Mouse (Mus musculus) kidney, embryonic 16.5 days (tissue): ENCODE results near the gene Pitpnc1. TPM values are rescaled to one million over a fixed set of nuclear protein-coding genes. Genes with fewer than 3 reads are reported as not detected.

Experiments used
- ATAC-seq: fragments of 200-750 bp; cut with Nextera tagmentation; 2 replicates; pipeline ENCODE4 v1.8.0; 2017; ENCODE audit warnings: moderate TSS enrichment; ENCODE audit not compliant: low FRiP score, low TSS enrichment
- H3K27ac ChIP-seq: fragments of 300-500 bp; sonication (generic); 2 replicates; pipeline ENCODE4 v1.5.1; 2014; ENCODE audit warnings: low read length
- H3K27me3 ChIP-seq: fragments of 300-500 bp; sonication (generic); 2 replicates; pipeline ENCODE4 v1.6.1; 2014; ENCODE audit warnings: low read length, control low read depth, mixed read lengths; ENCODE audit not compliant: insufficient read depth
- H3K36me3 ChIP-seq: fragments of 300-500 bp; sonication (generic); 2 replicates; pipeline ENCODE4 v1.6.1; 2014; ENCODE audit warnings: low read length, control low read depth, mixed read lengths; ENCODE audit not compliant: insufficient read depth
- H3K4me1 ChIP-seq: fragments of 300-500 bp; sonication (generic); 2 replicates; pipeline ENCODE4 v1.6.1; 2014; ENCODE audit warnings: low read length, control low read depth, mixed read lengths; ENCODE audit not compliant: insufficient read depth
- H3K4me2 ChIP-seq: fragments of 300-500 bp; sonication (generic); replicated peaks from 2 replicates; pipeline ENCODE4 v1.6.1; 2014; ENCODE audit warnings: low read depth, low read length
- H3K4me3 ChIP-seq: fragments of 300-500 bp; sonication (generic); 2 replicates; pipeline ENCODE4 v1.5.1; 2014; ENCODE audit warnings: mild to moderate bottlenecking, low read length
- H3K9ac ChIP-seq: fragments of 300-500 bp; sonication (generic); replicated peaks from 2 replicates; pipeline ENCODE4 v1.6.1; 2014; ENCODE audit warnings: low read length
- H3K9me3 ChIP-seq: fragments of 300-500 bp; sonication (generic); 2 replicates; pipeline ENCODE4 v1.6.1; 2016; ENCODE audit warnings: low read length, control low read depth
- WGBS: fragments of 180-500 bp; shearing (Covaris S2); extraction: QIAGEN DNeasy Blood & Tissue Kit; methylation state at CpG from one replicate; pipeline ENCODE4 v1.1.7; 2014; 5-methylcytosine and 5-hydroxymethylcytosine counted together
- polyA plus RNA-seq: library from polyadenylated mRNA; unstranded; fragments of >200 nt; fragmentation: Nextera tagmentation; extraction: Ambion mirVana; gene quantifications from 2 replicates; pipeline ENCODE4 v1.2.1, GENCODE M21; 2015

Pitpnc1 gene
- polyA plus RNA-seq, 1 experiment from 2014 or later, result 21.5 TPM

GRCm38 (mm10) chr11:107468252-107469030, 2.1 kb downstream of the Pitpnc1 start:
- no peaks in the 10 kb centered on the region for H3K27me3 ChIP-seq
- no peak for ATAC-seq
- H3K27ac ChIP-seq, result peak overlapping the region; percentile 93
- peak overlapping the region; percentile 73 for H3K4me2 ChIP-seq
- H3K4me3 ChIP-seq, result peak overlapping the region; percentile 79
- no peaks in the 10 kb centered on the region for H3K9me3 ChIP-seq
- peaks cover 37% of the 10 kb centered on the region for H3K4me1 ChIP-seq
- H3K9ac ChIP-seq, result peak overlapping the region; percentile 93
- no peaks in the 10 kb centered on the region for H3K36me3 ChIP-seq
- WGBS, result 20% methylated on average over 16 of the region's 16 CpGs

- no peak for ATAC-seq
- Histone ChIP-seq H3K27ac (peak overlapping the region; percentile 70), H3K9ac (no peak overlapping the region), H3K4me1 (peaks cover 39% of the 10 kb centered on the region), H3K4me2 (0 out of 2 replicates have a peak overlapping the region, but pooled peaks have one; percentile 6), H3K4me3 (no peak overlapping the region), H3K36me3 (no peaks in the 10 kb centered on the region), H3K9me3 (no peaks in the 10 kb centered on the region), H3K27me3 (no peaks in the 10 kb centered on the region)
- WGBS, result 56% methylated on average over 6 of the region's 6 CpGs
These were observed 3.7 kb downstream of the Pitpnc1 start for GRCm38 (mm10) chr11:107466611-107467391.

GRCm38 (mm10) chr11:107465969-107466368, 4.5 kb downstream of the Pitpnc1 start:
- H3K9me3 ChIP-seq, result no peaks in the 10 kb centered on the region
- no peak for ATAC-seq
- peaks cover 32% of the 10 kb centered on the region for H3K4me1 ChIP-seq
- no peak overlapping the region for H3K9ac ChIP-seq
- WGBS, result 50% methylated on average over 1 of the region's 1 CpGs
- H3K36me3 ChIP-seq, result no peaks in the 10 kb centered on the region
- H3K4me3 ChIP-seq, result no peak overlapping the region
- H3K27ac ChIP-seq, result peak overlapping the region; percentile 70
- H3K4me2 ChIP-seq, result no peak overlapping the region
- no peaks in the 10 kb centered on the region for H3K27me3 ChIP-seq

DNA sequence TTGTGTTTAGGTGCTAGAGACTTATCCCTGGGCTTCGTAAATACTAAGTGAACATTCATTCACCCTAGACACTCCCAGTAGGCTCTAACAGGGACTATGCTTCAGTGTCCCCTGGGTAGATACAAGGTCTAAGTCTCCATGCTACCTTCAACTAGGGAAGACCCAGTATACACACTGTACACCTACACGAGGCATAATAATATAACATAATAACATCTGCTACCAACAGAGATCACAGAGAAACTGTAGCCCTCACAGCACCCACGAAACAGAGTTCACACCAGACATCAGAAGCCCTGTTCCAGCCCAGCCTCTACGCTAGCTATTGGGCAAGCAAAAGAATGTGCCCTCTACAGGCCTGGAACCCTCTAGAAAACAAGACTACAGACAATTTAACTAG, 5.5 kb downstream of the Pitpnc1 start:
- WGBS, result 93% methylated on average over 4 of the region's 4 CpGs
- no peak overlapping the region for H3K9ac ChIP-seq
- H3K4me1 ChIP-seq, result peaks cover 30% of the 10 kb centered on the region
- H3K27me3 ChIP-seq, result no peaks in the 10 kb centered on the region
- no peak overlapping the region for H3K27ac ChIP-seq
- H3K36me3 ChIP-seq, result no peaks in the 10 kb centered on the region
- no peak overlapping the region for H3K4me2 ChIP-seq
- H3K4me3 ChIP-seq, result no peak overlapping the region
- H3K9me3 ChIP-seq, result no peaks in the 10 kb centered on the region
- ATAC-seq, result no peak

DNA sequence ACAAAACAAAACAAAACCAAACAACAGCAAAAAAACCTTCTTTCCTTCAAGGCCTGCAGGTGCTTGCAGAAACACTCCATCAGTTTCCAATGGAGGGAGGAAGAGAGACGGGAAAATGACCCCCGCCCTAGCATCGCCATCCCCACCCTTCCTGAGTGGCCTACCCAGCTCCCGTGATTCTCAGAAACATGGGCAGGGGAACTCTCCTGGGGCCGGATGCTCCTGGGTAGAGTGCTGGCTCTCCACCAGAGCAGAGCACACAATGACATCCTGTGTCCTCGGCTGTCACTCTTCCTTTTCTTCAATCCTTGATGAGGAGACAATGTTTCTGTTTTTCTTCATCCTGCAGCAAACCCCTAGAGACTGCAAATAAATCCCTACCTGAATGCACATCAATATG, 6.4 kb downstream of the Pitpnc1 start:
- Histone ChIP-seq H3K27ac (peak overlapping the region; percentile 24; the same call in 1 of the 2 replicates), H3K36me3 (no peaks in the 10 kb centered on the region), H3K9ac (no peak overlapping the region), H3K4me1 (peaks cover 30% of the 10 kb centered on the region), H3K4me2 (no peak overlapping the region), H3K27me3 (no peaks in the 10 kb centered on the region), H3K9me3 (no peaks in the 10 kb centered on the region), H3K4me3 (no peak overlapping the region)
- ATAC-seq, result no peak
- 70% methylated on average over 6 of the region's 6 CpGs for WGBS

DNA sequence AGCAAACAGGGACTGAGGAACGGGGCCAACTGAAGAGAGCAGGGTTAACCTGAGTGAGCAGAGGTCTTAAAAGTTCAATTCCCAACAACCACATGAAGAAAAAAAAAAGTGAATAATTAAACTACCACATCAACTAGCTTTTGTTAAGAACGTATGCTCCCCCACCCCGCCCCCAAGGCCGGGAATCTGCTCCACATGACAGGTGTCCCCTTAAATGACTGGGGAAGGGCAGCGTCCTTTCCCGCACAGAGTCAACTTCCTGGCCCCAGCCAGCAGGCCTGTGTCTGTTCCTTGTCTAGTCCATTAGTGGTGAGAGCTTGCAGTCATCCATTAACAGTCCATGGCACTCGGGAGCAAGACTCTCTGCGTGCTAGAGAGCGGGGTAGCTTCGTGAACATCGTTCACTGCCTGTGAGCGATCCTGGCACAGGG, 7.2 kb downstream of the Pitpnc1 start:
- no peak overlapping the region for H3K9ac ChIP-seq
- no peaks in the 10 kb centered on the region for H3K9me3 ChIP-seq
- no peaks in the 10 kb centered on the region for H3K36me3 ChIP-seq
- ATAC-seq, result peak; percentile 65; the same call in 1 of the 2 replicates
- H3K27ac ChIP-seq, result peak overlapping the region; percentile 41
- H3K27me3 ChIP-seq, result no peaks in the 10 kb centered on the region
- 68% methylated on average over 12 of the region's 12 CpGs for WGBS
- H3K4me2 ChIP-seq, result no peak overlapping the region
- no peak overlapping the region for H3K4me3 ChIP-seq
- H3K4me1 ChIP-seq, result peaks cover 28% of the 10 kb centered on the region

- 92% methylated on average over 3 of the region's 3 CpGs for WGBS
- Histone ChIP-seq H3K9me3 (no peaks in the 10 kb centered on the region), H3K4me2 (no peak overlapping the region), H3K27ac (no peak overlapping the region), H3K9ac (no peak overlapping the region), H3K4me1 (peaks cover 29% of the 10 kb centered on the region), H3K4me3 (no peak overlapping the region), H3K36me3 (no peaks in the 10 kb centered on the region), H3K27me3 (no peaks in the 10 kb centered on the region)
- no peak for ATAC-seq
These were observed 8.0 kb downstream of the Pitpnc1 start for GRCm38 (mm10) chr11:107462478-107462877.

DNA sequence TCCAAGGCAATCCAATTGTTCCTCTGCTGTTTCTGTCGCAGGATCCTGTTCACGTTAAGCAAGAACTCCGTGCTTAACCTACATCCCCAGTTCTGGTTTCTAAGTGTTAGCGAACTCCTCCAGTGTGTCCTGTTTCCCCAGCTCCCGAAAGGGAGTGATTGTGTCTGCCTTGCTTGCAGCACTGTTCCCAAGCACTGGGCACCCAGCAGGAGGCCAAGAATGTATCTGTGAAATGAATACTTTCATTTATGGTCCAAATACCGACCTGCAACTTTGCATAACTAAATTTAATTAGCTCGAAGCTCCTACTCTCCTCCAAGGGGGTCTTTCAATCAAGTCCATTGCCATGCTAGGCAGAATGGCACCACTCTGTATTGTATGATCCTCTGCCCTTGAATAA, 10.7 kb downstream of the Pitpnc1 start:
- peaks cover 21% of the 10 kb centered on the region; the same call in 1 of the 2 replicates for H3K4me1 ChIP-seq
- WGBS, result 82% methylated on average over 7 of the region's 7 CpGs
- H3K27ac ChIP-seq, result no peak overlapping the region
- H3K36me3 ChIP-seq, result no peaks in the 10 kb centered on the region
- no peak overlapping the region for H3K4me3 ChIP-seq
- no peaks in the 10 kb centered on the region for H3K9me3 ChIP-seq
- H3K4me2 ChIP-seq, result no peak overlapping the region
- no peak overlapping the region for H3K9ac ChIP-seq
- ATAC-seq, result no peak
- H3K27me3 ChIP-seq, result no peaks in the 10 kb centered on the region

- Histone ChIP-seq H3K27ac (no peak overlapping the region), H3K36me3 (no peaks in the 10 kb centered on the region), H3K27me3 (no peaks in the 10 kb centered on the region), H3K4me1 (peaks cover 24% of the 10 kb centered on the region; the same call in 1 of the 2 replicates), H3K4me2 (no peak overlapping the region), H3K9me3 (no peaks in the 10 kb centered on the region), H3K4me3 (no peak overlapping the region), H3K9ac (no peak overlapping the region)
- WGBS, result 76% methylated on average over 7 of the region's 7 CpGs
- ATAC-seq, result no peak
These were observed 11.5 kb downstream of the Pitpnc1 start for GRCm38 (mm10) chr11:107458986-107459385.

GRCm38 (mm10) chr11:107458286-107458685, 12.2 kb downstream of the Pitpnc1 start:
- Histone ChIP-seq H3K27ac (no peak overlapping the region), H3K4me2 (no peak overlapping the region), H3K9ac (no peak overlapping the region), H3K27me3 (no peaks in the 10 kb centered on the region), H3K9me3 (no peaks in the 10 kb centered on the region), H3K4me3 (no peak overlapping the region), H3K4me1 (peaks cover 21% of the 10 kb centered on the region; the same call in 1 of the 2 replicates), H3K36me3 (peaks cover 6% of the 10 kb centered on the region; the same call in 1 of the 2 replicates)
- 77% methylated on average over 12 of the region's 12 CpGs for WGBS
- no peak for ATAC-seq
